Mouse (Mus musculus) thymus, postnatal 4 days (tissue): Measurements from ENCODE around the gene Lgi4.

Experiments used
- DNase-seq: peaks from one replicate; pipeline ENCODE4 v3.0.0; 2021

Lgi4 gene

DNA sequence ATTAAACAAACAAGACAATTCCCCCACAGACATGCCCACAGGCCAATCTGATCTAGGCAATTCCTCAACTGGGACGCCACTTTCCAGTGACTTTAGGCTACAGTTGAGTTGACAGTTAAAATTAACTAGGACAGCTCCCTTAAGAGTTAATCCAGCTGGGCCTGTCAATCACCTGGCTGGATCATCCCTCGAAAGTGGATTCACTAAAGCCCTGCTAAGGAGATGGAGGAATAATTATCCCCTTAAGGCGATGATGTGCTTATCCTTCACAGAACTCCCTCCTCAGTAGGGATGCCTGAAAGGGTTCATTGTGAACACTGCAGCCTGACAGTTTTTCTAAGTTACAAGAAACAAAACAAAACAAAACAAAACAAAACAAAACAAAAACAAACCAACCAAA, 21.5 kb downstream of the Lgi4 start:
- DNase-seq = no peak

DNA sequence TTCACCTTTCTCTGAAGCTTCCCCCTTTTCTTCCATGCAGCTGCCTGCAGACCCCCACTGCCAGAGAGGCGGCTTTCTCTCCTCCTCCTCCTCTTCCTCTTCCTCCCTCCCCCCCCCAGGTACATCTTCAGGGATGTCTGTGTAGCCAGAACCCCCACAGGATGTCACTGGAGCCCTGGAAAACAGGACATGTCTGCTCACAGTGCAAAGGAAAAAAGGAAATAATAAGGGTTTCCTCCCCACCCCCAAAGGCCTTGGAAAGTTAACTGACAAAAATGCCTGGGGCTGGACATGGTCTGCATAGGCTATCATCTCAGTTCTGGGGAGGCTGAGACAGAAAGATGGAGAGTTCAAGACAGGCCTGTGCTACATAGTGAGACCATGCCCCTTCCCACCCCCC, 22.0 kb downstream of the Lgi4 start:
- DNase-seq = no peak

DNA sequence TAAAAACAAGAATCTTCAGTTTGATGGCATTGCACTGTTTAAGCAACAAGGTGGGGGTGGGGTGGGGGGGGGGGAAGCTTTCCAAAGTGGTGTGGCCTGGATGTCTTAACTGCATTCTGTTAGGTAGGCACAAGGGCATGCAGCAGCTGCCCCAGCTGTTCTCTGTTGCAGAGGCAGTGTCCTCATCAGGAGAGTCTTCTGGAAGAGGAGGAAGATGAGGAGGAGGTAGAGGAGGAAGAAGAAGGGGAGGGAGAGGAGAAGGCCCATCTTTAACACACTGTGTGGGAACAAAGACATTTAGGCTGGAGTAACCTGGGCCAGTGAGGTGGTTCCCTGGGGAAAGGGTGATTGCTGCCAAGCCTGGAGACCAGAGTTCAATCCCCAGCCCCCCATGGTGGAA, 23.0 kb downstream of the Lgi4 start:
- DNase-seq = no peak

DNA sequence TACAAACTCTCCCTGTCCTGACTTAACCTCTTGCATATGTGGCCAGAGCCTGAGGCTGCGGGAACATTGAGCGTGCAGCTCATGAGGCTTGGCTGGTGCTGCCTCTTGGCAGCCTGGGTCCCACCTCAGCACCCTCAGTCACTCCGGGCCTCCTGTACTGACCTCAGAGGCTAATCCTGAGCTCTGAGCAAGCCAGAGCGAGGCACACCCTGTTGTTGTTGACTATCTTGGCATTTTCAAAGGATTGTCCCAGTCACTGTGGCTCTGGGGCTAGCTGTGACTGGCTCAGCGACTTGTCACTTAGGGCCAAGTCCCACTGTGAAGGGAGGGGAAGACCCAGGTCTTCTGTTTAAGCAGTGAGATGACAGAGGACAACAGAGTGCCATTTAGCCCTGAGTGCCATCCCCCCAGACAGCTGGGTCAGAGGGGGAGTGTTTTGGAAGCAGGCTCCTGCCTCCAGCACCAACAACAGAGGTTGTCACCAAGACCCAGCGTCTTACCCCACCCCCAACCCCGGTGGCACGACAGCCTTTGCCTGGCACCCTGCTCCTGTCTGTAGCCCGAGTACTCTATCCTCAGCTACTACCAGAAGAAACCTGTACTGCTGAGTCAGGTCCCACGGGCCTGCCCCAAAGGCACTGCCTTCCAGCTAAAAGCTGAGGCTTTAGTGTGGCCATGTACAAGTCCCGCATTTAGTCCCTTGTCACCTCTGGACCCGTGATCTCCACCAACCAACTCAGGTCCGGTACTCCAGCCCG, 23.9 kb downstream of the Lgi4 start:
- no peak for DNase-seq

DNA sequence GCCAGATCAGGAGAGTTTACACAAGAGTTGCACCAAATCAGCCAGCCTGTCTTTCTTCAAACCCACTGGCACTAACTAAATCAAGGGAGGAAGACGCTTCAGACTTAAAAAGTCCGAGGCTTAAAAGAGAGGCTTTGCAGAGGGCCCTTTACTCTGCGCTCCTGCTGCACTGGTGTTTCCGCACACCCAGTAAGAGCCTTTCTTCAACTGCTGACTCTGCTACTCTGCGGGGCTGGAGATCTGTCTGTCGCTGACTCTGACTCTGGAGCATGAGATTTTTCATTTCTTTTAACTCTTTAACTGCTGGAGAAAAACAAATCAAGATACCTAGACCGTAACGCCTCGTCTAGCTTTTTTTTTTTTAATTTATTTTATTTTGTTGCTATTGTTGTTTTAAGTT, 25.0 kb downstream of the Lgi4 start:
- no peak for DNase-seq

DNA sequence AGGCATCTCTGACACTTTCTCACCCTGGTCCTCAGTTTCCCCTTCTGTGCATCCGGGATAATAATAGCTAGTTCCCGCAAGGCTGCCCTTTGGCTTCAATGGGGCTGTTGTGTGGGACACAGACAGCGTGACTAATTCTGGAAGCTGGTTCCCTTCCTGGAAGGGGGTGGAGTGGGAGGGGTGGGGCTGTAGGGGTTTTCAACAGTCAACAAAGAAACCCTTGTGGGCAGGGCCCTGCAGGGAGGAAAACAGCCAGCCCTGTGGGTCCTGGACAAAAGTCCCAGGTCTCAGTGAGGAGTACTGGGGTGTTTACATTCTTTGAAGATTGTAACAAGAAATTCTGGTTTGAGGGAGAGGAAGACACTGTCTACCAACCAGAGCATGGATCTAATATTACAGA, 26.0 kb downstream of the Lgi4 start:
- DNase-seq = no peak

DNA sequence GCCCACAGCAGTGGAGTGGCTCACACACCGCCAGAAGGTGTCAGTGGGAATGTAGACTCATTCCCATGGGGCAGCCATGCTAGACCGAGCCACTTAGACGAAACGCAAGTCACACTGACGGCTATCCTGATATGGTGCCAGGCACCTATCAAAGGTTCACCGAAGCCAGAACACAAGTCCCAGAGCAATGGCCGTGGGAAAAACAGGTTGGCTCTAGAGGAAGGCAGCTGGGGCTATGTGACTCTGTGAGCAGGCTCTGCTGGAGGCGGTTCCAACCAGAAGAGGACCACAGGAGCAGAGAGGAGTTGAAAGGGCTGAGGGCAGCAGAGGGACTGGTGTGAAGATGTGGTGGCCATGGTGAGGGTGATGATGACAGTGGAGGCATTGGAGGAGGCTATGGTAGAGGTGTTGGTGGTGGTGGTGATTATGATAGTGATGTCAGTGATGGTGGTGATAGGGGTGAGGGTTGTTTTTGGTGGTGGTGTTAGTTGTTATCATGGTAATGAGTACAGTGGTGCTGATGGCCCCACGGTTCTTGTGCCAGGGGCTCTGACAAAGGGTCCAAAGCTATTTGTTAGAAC, 27.1 kb downstream of the Lgi4 start:
- no peak for DNase-seq

DNA sequence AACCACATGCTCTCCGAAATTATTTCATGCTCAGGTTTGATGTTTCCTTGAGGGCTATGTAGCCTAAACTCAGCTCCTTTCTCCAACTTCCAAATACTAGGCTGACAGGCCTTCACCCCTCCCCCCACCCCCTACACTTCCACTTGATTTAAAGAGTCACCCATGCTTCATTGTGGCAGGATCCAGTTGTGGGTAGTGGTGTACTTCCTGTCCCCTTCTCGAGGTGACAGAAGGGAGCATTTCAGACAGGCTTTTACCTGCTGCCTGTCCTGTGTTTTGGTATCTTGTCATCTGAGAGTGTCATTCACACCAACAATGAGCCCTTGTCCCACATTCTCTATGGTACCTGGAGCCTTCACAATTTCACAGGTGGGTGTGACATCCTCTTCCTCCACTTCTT, 28.1 kb downstream of the Lgi4 start:
- no peak for DNase-seq

DNA sequence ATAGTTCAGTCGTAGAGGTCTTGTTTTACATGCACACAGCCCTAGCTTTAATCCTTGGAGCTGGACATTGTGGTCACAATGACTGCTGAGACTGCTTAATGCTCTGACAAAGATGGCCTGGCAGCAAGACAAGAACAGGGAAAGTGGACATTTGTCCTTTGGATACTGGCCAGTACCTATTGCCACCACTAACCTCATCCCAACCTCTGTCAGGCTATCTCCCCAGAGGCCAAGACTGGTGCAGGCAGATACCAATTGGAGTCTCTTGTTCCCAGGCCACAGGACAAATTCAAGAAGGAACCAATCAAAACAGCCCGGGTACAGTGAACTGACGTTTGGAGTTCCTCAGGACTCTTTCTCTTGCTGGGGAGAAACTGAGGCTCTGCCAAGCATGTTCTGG, 29.1 kb downstream of the Lgi4 start:
- DNase-seq = no peak

DNA sequence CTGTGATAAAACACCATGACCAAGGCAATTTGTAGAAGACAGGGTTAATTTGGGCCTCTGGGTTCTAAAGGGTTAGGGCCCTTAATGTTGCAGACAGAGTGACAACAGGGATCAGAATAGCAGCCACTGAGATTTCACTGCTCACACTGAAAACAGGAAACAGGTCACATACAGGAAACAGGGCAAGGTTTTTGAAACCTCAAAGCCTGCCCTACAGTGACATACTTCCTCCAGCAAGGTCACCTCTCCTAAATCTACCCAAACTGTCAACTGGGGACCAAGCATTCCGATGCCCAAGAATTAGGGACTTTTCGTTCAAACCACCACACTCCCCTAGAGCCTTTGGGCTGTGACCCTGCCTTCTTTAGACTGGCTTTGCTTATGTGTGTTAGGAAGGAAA, 30.6 kb downstream of the Lgi4 start:
- DNase-seq = no peak

DNA sequence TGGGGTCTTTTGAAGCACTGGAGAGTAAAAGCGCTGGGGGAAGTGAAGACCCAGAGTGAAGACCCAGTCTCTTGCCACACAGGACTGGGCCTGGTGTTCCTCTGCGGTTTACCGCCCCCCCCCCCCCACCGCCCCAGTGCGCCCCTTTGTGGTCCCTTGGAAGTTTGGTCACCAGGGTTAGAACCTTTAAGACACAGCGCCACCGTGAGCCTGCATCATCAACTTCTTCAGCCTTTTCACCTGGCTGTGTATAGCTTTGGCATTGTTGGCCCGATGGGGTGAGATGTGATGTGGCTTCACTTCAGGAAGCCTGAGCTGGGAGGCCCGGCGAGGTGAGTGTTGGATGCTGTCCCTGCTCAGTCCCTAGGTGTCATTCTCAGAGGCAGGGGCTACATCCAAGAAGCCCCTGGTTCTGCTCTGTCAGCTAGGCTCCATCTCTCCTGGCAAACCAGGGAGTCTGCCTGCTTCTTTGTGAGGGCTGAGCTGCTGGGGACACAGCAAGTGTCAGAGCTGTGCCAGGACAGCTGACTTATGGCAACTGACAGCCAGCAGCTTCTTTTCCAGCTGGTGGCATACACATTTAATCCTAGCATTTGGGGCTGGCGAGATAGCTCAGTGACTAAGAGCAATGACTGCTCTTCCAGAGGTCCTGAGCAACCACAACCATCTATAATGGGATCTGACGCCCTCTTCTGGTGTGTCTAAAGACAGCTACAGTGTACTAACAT, 35.8 kb downstream of the Lgi4 start:
- DNase-seq = peak; percentile 78

DNA sequence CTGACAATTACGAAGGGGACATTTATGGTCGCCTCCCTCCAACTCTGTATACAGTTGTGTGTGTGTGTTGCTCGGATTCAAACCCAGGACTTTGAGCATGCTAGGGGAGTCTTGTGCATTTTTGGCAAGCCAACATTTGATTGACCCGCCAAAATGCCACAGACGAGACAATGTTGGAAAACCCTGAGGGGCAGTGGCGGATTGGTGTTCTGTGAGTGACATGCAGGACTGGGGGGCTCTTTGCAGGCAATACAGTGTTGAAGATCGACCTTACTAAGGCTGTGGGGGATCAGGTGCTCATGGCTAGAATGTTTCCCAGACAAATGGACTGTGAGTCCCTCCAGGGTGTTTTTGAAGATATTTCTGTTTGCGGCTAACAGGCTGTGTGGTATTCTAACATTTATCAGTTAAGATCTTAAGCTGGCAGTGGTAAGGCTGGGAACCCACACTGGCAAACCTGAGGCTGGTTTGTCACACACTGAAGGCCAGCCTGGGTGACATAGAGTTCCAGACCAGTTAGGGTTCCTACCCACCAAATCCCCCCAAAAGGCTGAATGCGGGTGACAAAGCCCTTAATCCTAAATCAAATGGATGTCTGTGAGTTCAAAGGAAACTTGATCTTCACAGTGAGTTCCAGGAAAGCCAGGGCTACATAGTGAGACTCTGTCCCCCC, 37.9 kb downstream of the Lgi4 start:
- no peak for DNase-seq

DNA sequence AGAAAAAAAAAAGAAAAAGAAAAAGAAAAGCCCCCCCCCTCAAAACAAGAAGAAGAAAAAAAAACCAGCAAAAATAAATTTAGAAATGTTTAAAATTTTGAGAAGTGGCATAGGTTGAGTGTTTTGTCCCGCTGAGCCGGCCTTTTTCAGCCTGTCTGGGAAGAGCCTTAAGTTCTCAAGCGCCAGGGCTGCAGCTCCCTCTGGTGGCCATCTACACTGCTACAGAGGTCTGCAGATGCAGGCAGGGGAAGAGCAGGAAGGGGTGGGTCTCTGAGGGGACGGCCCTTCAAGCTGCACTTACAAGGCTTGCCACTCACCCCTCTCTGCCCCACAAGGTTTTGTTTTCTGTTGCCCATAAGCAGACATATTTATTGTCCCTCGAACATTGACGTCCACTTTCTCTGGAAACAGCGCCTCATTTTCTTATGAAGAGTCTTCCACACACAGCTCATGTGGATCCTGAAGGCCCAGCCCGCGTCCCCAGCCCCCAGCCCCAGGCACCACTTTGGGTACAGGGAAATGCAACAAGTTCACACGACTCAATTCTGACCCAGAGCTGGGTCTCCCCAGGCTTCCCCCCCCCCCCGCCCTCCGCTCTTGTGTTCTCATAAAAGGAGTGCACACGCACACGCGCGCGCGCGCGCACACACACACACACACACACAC, 38.6 kb downstream of the Lgi4 start:
- peak; percentile 94 for DNase-seq

DNA sequence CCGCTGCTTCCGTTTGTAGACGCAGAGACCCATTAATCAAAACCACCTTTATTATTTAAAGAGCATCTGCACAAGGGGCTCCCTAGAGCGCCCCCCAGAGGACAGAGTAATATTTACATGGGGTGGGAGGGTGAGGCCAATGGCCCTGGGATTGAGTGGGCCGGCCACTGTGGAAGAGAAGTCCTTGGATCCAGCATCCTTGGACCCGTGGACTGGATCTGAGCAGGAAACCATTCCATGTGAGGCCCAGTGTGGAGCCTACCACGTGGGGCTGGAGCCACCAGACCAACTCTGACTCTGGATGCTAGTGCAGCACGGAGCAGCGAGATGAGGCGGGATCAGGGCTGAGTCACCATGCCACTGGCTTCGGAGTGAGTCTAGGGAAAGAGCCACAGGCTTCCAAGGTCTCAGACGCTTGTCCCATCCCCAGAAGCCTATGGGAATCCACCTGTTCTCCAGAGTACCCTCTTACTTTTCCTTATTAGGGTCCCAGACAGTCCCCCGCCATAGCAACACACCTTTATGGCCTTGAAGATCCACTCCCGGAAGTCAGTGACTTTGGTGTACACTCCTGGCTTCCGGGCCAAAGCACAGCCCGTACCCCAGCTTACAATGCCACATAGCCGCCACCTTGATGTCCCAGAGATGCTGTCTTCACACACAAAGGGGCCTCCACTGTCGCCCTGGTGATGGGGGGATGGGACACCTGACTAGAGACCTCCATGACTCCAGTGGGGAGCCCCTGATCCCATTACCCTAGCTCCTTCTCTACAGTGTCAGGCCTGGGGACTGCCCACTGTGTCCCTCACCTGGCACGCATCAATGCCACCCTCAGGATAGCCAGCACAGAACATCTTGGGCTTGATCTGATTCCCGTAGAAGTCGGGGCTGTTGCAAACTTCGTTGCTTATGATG, 39.8 kb downstream of the Lgi4 start:
- peak; percentile 43 for DNase-seq

DNA sequence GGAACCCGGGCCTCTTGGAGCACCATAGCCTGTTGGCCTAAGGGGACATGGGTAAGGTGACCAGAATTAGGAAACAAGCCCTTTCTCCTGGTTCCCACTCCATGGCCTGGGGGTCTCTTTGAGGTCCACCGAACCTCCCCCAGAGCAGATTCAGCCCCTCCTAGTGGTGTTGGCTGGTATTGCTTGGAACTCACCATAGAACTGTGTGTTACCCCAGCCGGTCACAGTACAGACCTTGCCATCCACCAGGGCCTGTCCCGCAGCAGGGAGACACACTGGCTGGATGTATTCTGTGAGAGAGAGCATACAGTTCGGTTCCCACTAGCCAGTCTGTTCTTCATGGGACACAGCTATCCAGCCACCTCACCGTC, 40.5 kb downstream of the Lgi4 start:
- DNase-seq = peak; percentile 51

DNA sequence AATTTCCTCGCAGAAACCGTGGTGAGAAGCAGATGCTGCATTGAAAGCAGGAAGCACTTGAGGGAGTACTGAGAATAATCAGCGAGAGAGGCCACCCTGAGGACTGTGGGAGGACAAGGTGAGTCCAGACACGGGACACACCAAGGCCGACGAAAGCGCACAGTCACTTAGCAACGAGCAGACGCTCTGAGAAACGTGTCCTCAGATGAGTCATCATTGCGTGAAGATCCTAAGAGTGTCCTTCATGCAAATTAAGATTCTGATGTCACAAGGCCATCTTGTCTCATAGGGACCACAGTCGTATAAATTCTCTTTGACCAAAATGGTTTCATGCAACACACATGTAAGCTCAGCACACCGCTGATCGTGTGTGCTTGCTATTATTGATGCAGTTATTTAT, 41.6 kb downstream of the Lgi4 start:
- no peak for DNase-seq

DNA sequence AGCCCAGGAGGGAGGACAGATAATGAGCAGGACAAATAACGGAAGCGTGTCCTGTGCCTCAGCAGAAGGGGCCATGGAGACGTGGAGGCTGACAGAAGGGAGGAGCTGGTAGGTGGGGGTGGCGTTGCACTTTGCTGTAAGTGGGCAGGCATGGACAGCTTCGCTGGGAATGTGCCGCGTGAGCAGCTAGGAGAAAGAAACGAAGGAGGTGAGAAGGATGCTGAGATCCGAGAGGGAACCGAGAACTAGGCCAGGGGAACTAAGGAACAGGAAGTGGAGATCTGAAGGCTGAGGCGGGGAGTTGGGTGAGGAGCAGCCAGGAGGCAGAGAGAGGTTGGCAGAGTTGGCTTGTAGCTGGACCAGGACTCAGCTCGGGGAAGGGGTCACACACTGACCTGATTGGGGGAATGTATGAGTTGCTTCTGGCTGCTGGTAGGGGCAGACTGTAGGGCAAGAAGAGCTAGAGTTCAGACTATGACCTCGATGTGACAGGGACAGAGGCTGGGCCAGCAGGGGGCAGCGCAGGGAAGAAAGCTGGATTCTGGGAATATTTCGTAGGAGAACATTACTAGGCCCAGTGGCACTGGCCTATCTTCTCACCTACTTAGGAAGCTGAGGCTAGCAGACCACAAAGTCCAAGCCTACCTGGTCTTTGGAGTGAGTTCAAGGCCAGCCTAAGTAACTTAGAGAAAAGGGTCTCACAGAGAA, 46.1 kb downstream of the Lgi4 start:
- DNase-seq = peak; percentile 66

DNA sequence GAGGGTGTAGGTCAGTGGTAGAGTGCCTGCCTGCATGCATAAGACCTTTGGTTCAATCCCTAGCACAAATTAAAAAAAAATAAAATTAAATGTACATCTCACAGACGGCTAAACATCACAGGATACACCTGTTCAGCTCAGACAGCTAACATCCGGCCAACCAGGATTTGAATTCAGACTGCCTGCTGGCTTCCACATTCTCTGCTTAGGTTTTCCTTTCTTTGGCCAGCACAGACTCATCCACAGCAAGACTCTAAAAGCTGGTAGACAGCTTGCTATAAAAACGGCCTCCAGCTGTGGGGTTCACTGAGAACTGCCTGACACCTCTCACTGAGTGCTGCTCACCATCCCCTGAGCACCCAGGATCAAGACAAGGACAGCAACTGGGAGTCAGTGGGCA, 47.0 kb downstream of the Lgi4 start:
- DNase-seq = no peak

DNA sequence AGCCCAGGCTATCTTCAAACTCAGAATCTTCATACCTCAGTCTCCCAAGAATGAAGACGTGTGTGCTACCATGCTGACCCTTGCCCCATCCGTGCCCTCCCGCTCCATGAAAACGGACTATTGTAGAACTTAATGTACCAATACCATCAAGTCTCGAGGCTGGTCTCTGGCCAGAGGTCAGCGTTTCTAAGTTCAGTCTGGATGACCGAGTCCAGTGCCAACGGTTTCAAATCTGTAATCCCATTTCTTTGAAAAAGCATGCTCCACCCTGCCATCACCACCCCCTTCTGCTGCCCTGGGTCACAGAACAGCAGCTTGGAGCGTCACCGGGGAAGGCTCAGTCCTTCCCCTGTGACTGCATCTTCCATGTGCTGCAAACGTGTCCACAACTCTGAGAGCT, 48.6 kb downstream of the Lgi4 start:
- DNase-seq = no peak

DNA sequence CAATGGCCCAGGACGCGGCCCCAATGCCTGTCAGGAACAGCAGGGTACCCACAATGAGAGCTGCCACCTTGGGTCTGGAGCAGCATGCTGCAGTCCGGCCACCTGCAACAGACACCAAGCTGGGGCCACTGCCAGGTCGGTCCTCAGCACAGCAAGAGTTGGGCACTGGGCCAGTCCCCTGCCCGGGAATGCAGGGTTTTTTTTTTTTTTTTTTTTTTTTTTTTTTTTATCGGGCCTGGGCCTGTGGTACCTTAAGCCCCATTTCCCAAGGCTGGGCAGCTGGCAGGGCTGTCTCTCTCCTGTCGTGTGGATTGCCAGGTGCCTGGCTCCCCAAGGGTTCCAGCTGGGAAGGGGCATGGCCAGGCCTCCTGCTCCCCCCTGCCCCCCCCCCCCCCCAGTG, 49.9 kb downstream of the Lgi4 start:
- DNase-seq = no peak

DNA sequence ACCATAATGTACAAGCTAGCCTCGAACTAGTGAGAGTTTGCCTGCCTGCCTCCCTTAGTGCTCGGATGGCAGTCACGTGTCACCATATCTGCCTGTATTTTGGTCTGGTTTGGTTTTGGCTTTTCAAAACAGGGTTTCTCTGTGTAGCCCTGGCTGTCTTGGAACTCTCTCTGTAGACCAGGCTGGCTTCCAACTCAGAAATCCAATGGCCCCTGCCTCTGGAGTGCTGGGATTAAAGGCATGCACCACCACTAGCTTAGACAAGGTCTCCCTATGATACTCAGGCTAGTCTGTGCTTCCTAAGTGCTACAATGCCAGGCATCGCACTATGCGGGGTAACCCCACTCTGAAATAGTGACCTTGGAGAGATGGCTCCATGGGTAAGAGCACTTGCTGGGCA, 50.7 kb downstream of the Lgi4 start:
- DNase-seq = no peak
